Mouse (Mus musculus): ENCODE measurements around the gene Sft2d1.
A peak's percentile ranks its signal among the peaks of the same experiment; 100 is the strongest.

Sft2d1 gene

GRCm38 (mm10) chr17:8310838-8311614 is at the start of gene Sft2d1:
Sft2d1 (plus strand) TSS chr17:8311102.
- DNase-seq (ENCODE audit: low read depth in 2 of 2, low spot score in 2 of 2): peak; percentile 91 to 95

GRCm38 (mm10) chr17:8264638-8265037 is 46.3 kb upstream of the Sft2d1 start:
- DNase-seq (ENCODE audit: low read depth in 2 of 2, low spot score in 2 of 2): peak; percentile 15 to 37

GRCm38 (mm10) chr17:8272054-8272749 is 38.7 kb upstream of the Sft2d1 start:
- DNase-seq (ENCODE audit: low read depth in 2 of 2, low spot score in 2 of 2): no peak

- DNase-seq (ENCODE audit: low read depth in 2 of 2, low spot score in 2 of 2): no peak
Observed at GRCm38 (mm10) chr17:8272951-8273350, 38.0 kb upstream of the Sft2d1 start.

GRCm38 (mm10) chr17:8276071-8276470 is 34.8 kb upstream of the Sft2d1 start:
- no peak for DNase-seq (ENCODE audit: low read depth in 2 of 2, low spot score in 2 of 2)

GRCm38 (mm10) chr17:8276680-8277079 is 34.2 kb upstream of the Sft2d1 start:
- DNase-seq (ENCODE audit: low read depth in 2 of 2, low spot score in 2 of 2): no peak

- no peak for DNase-seq (ENCODE audit: low read depth in 2 of 2, low spot score in 2 of 2)
Observed at GRCm38 (mm10) chr17:8277266-8277665, 33.6 kb upstream of the Sft2d1 start.

- DNase-seq (ENCODE audit: low read depth in 2 of 2, low spot score in 2 of 2): no peak
Observed at GRCm38 (mm10) chr17:8278356-8278755, 32.5 kb upstream of the Sft2d1 start.

- peak; percentile 29 to 54 for DNase-seq (ENCODE audit: low read depth in 2 of 2, low spot score in 2 of 2)
Observed at GRCm38 (mm10) chr17:8282821-8283525, 27.9 kb upstream of the Sft2d1 start, which contains the start of gene Mpc1. Mpc1 (plus strand) TSS chr17:8282904.

GRCm38 (mm10) chr17:8283526-8284253 is 27.2 kb upstream of the Sft2d1 start:
- DNase-seq (ENCODE audit: low read depth in 2 of 2, low spot score in 2 of 2): peak; percentile 90 to 93

- DNase-seq (ENCODE audit: low read depth in 2 of 2, low spot score in 2 of 2): no peak
Observed at GRCm38 (mm10) chr17:8284254-8284661, 26.6 kb upstream of the Sft2d1 start.

- DNase-seq (ENCODE audit: low read depth in 2 of 2, low spot score in 2 of 2): no peak
Observed at GRCm38 (mm10) chr17:8285056-8285455, 25.8 kb upstream of the Sft2d1 start.

GRCm38 (mm10) chr17:8286987-8287386 is 23.9 kb upstream of the Sft2d1 start:
- DNase-seq (ENCODE audit: low read depth in 2 of 2, low spot score in 2 of 2): no peak

GRCm38 (mm10) chr17:8289993-8290679 is 20.8 kb upstream of the Sft2d1 start:
- no peak for DNase-seq (ENCODE audit: low read depth in 2 of 2, low spot score in 2 of 2)

GRCm38 (mm10) chr17:8290736-8291135 is 20.2 kb upstream of the Sft2d1 start:
- no peak for DNase-seq (ENCODE audit: low read depth in 2 of 2, low spot score in 2 of 2)

GRCm38 (mm10) chr17:8295825-8296224 is 15.1 kb upstream of the Sft2d1 start:
- no peak for DNase-seq (ENCODE audit: low read depth in 2 of 2, low spot score in 2 of 2)

GRCm38 (mm10) chr17:8296313-8296844 is 14.5 kb upstream of the Sft2d1 start:
- no peak for DNase-seq (ENCODE audit: low read depth in 2 of 2, low spot score in 2 of 2)

- DNase-seq (ENCODE audit: low read depth in 2 of 2, low spot score in 2 of 2): no peak
Observed at GRCm38 (mm10) chr17:8297746-8298145, 13.2 kb upstream of the Sft2d1 start.

GRCm38 (mm10) chr17:8298281-8298680 is 12.6 kb upstream of the Sft2d1 start:
- DNase-seq (ENCODE audit: low read depth in 2 of 2, low spot score in 2 of 2): no peak

GRCm38 (mm10) chr17:8299524-8299923 is 11.4 kb upstream of the Sft2d1 start:
- DNase-seq (ENCODE audit: low read depth in 2 of 2, low spot score in 2 of 2): no peak

All from CD8-positive naive resting alpha-beta T cell, adult 2 months (primary cell).